10 mouse cellular contexts compared by ENCODE assay signal in genomic region chr2:147789268-147789667, GRCm38 (mm10).
DNase-seq lines count a peak whose midpoint lies in the region; ATAC-seq lines count a peak whose summit lies in the region.
"Had no signal": no experiment of that assay in that cellular context is flagged by ENCODE, and none has a peak within 500 bp of the region (broad histone marks: within the 10 kb centered on the region; RNA-seq: fewer than 3 reads in every experiment).

No protein-coding gene starts in this region.

- no peak overlapping the region for H3K4me3 ChIP-seq in forebrain, embryonic 10.5 days
- H3K4me3 ChIP-seq in forebrain, embryonic 12.5 days (replicated peaks), result no peak overlapping the region
- H3K4me3 ChIP-seq: liver, embryonic 13.5 days; stomach, embryonic 15.5 days had no signal

- H3K27me3 ChIP-seq in forebrain, embryonic 10.5 days (ENCODE audit: poor library complexity, severe bottlenecking), result peaks cover 5% of the 10 kb centered on the region; the same call in 1 of the 2 replicates
- H3K27me3 ChIP-seq in forebrain, embryonic 12.5 days, result peaks cover 6% of the 10 kb centered on the region; the same call in 1 of the 2 replicates
- H3K27me3 ChIP-seq: liver, embryonic 13.5 days; stomach, embryonic 15.5 days had no signal

- H3K9ac ChIP-seq in forebrain, embryonic 12.5 days, result no peak overlapping the region
- H3K9ac ChIP-seq: liver, embryonic 13.5 days; stomach, embryonic 15.5 days had no signal

- no peak overlapping the region for H3K27ac ChIP-seq in forebrain, embryonic 10.5 days
- H3K27ac ChIP-seq in forebrain, embryonic 12.5 days, result no peak overlapping the region
- H3K27ac ChIP-seq: liver, embryonic 13.5 days; stomach, embryonic 15.5 days had no signal

- no peaks in the 10 kb centered on the region for H3K36me3 ChIP-seq in forebrain, embryonic 10.5 days (replicated peaks)
- H3K36me3 ChIP-seq in forebrain, embryonic 12.5 days (replicated peaks), result no peaks in the 10 kb centered on the region
- H3K36me3 ChIP-seq: liver, embryonic 13.5 days; stomach, embryonic 15.5 days had no signal

- peak; percentile 56 for DNase-seq in forebrain, embryonic 10.5 days (ENCODE audit: extremely low spot score, low spot score)
- peak; percentile 3 to 8 for DNase-seq in B cell, adult 2 months
- DNase-seq in brain, adult 2 months (ENCODE audit: low read depth, low spot score), result peak; percentile 71
- DNase-seq in frontal cortex, postnatal 14 days (ENCODE audit: low spot score in 2 of 2), result peak; percentile 11 to 67
- DNase-seq in layer of hippocampus, postnatal 36 days, result peak; percentile 46 to 67
- peak; percentile 9 for DNase-seq in thymus, postnatal 0 days (ENCODE audit: low spot score)
- DNase-seq: liver, embryonic 13.5 days had no signal

- WGBS in forebrain, embryonic 10.5 days, result 11% methylated on average over 3 of the region's 3 CpGs
- 10% methylated on average over 3 of the region's 3 CpGs for WGBS in forebrain, embryonic 12.5 days

- no peak overlapping the region for H3K4me2 ChIP-seq in forebrain, embryonic 12.5 days
- H3K4me2 ChIP-seq: liver, embryonic 13.5 days; stomach, embryonic 15.5 days had no signal

- no peaks in the 10 kb centered on the region for H3K4me1 ChIP-seq in forebrain, embryonic 10.5 days
- H3K4me1 ChIP-seq in forebrain, embryonic 12.5 days, result no peaks in the 10 kb centered on the region
- H3K4me1 ChIP-seq: liver, embryonic 13.5 days; stomach, embryonic 15.5 days had no signal

- ATAC-seq in forebrain, embryonic 12.5 days (ENCODE audit: low FRiP score), result no peak
- ATAC-seq in megakaryocyte-erythroid progenitor cell, adult 5-6 weeks (replicated peaks; ENCODE audit: low FRiP score, low TSS enrichment, poor library complexity, severe bottlenecking), result peak; percentile 84; the same call in 1 of the 2 replicates

- no peaks in the 10 kb centered on the region for H3K9me3 ChIP-seq in forebrain, embryonic 10.5 days
- no peaks in the 10 kb centered on the region for H3K9me3 ChIP-seq in forebrain, embryonic 12.5 days
- H3K9me3 ChIP-seq: liver, embryonic 13.5 days; stomach, embryonic 15.5 days had no signal

Comparison
In these comparisons a context has a peak if more than half of its experiments do, and no peak if none do; other contexts are left out.
1. DNase-seq: peak in every context shown above with its lines; median percentile 71 in brain, adult 2 months; 56 in layer of hippocampus, postnatal 36 days; 56 in forebrain, embryonic 10.5 days; 39 in frontal cortex, postnatal 14 days; 9 in thymus, postnatal 0 days; 6 in B cell, adult 2 months.